Mouse (Mus musculus) embryonic facial prominence, embryonic 11.5 days (tissue): ENCODE results near the gene Uchl5. TPM values are rescaled to one million over a fixed set of nuclear protein-coding genes. Genes with fewer than 3 reads are reported as not detected.

Source experiments
- ATAC-seq: fragments of 200-750 bp; cut with Nextera tagmentation; replicated peaks from 2 replicates; pipeline ENCODE4 v1.8.0; 2017; ENCODE audit warnings: low read depth; ENCODE audit not compliant: insufficient number of reproducible peaks, low FRiP score, low TSS enrichment
- DNase-seq: peaks from one replicate; pipeline ENCODE4 v3.0.0-alpha.2; 2015; ENCODE audit warnings: low spot score
- H3K27ac ChIP-seq: fragments of 300-500 bp; sonication (generic); replicated peaks from 2 replicates; pipeline ENCODE4 v1.5.1; 2014; ENCODE audit warnings: mild to moderate bottlenecking, low read depth, low read length, control low read depth
- H3K27me3 ChIP-seq: fragments of 300-500 bp; sonication (generic); 2 replicates; pipeline ENCODE4 v1.6.1; 2014; ENCODE audit warnings: mild to moderate bottlenecking, low read length, moderate library complexity, mixed read lengths; ENCODE audit not compliant: control insufficient read depth, insufficient read depth
- H3K36me3 ChIP-seq: fragments of 300-500 bp; sonication (generic); replicated peaks from 2 replicates; pipeline ENCODE4 v1.6.1; 2014; ENCODE audit warnings: low read depth, mild to moderate bottlenecking, low read length, moderate library complexity, mixed read lengths; ENCODE audit not compliant: control insufficient read depth, insufficient read depth
- H3K4me1 ChIP-seq: fragments of 300-500 bp; sonication (generic); 2 replicates; pipeline ENCODE4 v1.6.1; 2014; ENCODE audit warnings: low read length, mixed read lengths; ENCODE audit not compliant: control insufficient read depth, insufficient read depth
- H3K4me2 ChIP-seq: fragments of 300-500 bp; sonication (generic); 2 replicates; pipeline ENCODE4 v1.6.1; 2014; ENCODE audit warnings: low read depth, mild to moderate bottlenecking, control low read depth, low read length, moderate library complexity
- H3K4me3 ChIP-seq: fragments of 300-500 bp; sonication (generic); 2 replicates; pipeline ENCODE4 v1.5.1; 2014; ENCODE audit warnings: low read depth, low read length, control low read depth
- H3K9ac ChIP-seq: fragments of 300-500 bp; sonication (generic); replicated peaks from 2 replicates; pipeline ENCODE4 v1.6.1; 2014; ENCODE audit warnings: mild to moderate bottlenecking, control low read depth, low read length
- H3K9me3 ChIP-seq: fragments of 300-500 bp; sonication (generic); replicated peaks from 2 replicates; pipeline ENCODE4 v1.6.1; 2016; ENCODE audit warnings: mild to moderate bottlenecking, low read length, inconsistent platforms, mixed read lengths; ENCODE audit not compliant: control insufficient read depth
- WGBS: fragments of 180-500 bp; shearing (Covaris S2); extraction: QIAGEN DNeasy Blood & Tissue Kit; methylation state at CpG from one replicate; pipeline ENCODE4 v1.1.7; 2014; 5-methylcytosine and 5-hydroxymethylcytosine counted together
- polyA plus RNA-seq: library from polyadenylated mRNA; unstranded; fragments of >200 nt; fragmentation: Nextera tagmentation; extraction: Ambion mirVana; gene quantifications from 2 replicates; pipeline ENCODE4 v1.2.1, GENCODE M21; 2014

The Uchl5 gene
- polyA plus RNA-seq, 1 experiment from 2014 or later = 90.2 TPM

DNA sequence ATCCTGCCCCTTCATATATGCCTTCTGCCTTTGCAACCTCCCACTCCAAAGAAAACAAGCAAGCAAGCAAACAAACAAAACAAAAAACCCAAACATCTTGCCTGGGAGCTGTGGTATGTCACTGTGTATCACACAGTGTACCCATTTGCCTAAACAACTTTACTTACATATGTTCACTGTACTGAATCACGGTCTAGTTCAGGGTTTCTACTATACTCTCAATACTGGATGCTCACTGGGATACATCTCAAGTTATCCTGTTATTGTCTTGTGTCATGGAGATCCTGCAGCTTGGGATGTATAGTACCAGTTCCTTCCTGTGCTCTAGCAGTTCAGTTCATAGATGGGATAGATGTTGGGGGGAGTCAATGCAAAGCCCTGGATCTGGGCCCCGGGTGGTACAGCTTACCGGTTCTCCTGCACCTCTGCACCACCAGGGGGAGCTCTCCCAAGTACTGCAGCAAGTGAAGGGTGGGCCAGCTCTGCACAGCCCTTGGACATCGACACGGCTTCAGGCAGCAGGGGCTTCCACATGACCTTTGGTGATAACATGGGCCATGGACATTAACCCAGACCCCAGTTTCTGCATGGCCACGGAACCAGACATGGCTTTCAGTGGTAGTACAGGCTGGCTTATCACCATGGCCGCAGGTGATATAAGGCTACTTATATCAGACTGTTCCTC is 36.7 kb downstream of the Uchl5 start:
- no peaks in the 10 kb centered on the region for H3K4me1 ChIP-seq
- H3K9ac ChIP-seq = no peak overlapping the region
- no peak overlapping the region for H3K4me2 ChIP-seq
- H3K9me3 ChIP-seq = no peaks in the 10 kb centered on the region
- no peak overlapping the region for H3K27ac ChIP-seq
- no peak overlapping the region for H3K4me3 ChIP-seq
- no peaks in the 10 kb centered on the region for H3K27me3 ChIP-seq
- H3K36me3 ChIP-seq = no peaks in the 10 kb centered on the region
- peak; percentile 79 for DNase-seq
- ATAC-seq = peak; percentile 92
- 45% methylated on average over 7 of the region's 7 CpGs for WGBS

DNA sequence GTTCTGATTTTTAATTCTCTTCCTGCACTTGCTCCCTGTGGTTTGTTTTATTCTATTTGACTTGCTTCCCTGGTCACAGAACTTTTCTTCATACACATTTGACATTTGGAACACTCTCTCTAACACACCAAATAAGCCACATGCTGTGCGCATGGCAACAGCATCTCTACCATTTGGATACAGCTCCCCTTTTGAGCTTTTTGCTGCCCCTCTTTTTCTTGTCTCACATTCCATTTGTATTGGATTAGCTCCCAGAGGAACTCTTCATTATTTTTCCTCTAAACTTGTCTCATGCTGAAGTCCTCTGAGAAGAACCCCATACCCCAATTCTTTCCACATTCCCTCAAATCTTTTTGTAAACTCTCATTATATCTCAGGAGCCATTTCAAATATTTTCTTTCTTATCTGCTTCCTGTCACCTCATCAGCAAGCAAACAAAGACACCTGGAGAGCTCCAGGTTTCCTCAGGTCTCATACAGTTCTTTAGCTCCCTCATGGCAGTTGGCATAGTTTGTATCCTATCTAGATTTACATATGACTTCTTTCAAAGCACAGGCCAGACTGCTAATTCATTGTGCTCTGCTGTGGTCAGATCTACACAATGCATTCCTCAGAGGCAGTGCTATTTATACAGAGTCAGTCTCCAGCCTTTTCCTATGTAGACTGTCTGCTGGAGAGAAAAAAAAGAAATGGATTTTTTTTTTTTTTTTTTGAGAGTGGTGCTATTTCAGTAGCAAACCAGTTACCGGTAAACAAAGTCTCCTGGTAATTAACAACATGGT is 43.2 kb downstream of the Uchl5 start:
- Histone ChIP-seq H3K9me3 (no peaks in the 10 kb centered on the region), H3K4me2 (no peak overlapping the region), H3K4me1 (no peaks in the 10 kb centered on the region), H3K4me3 (no peak overlapping the region), H3K27ac (no peak overlapping the region), H3K9ac (no peak overlapping the region), H3K27me3 (no peaks in the 10 kb centered on the region), H3K36me3 (no peaks in the 10 kb centered on the region)
- 79% methylated on average over 2 of the region's 2 CpGs for WGBS
- ATAC-seq (peak; percentile 83; the same call in 1 of the 2 replicates), DNase-seq (no peak)

DNA sequence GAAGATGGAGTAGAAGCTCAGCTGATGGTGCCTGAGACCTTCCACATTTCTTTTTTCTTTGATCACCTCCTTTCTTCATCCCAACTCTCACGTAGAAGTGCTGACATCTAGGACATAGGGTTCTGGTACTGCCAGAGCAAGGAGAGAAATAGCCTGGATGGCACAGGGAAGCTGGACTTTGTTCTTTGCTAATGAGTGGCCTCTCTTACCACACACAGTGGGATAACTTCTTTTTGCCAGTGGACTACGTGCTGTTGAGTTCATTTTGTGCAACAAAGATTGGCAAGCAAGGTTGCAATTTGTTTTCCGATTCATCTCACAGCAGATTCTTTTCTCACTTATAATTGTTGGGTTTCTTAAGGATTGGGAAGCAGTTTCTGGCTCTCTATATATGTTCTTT is 45.6 kb downstream of the Uchl5 start:
- Histone ChIP-seq H3K4me2 (no peak overlapping the region), H3K9ac (no peak overlapping the region), H3K27me3 (no peaks in the 10 kb centered on the region), H3K27ac (no peak overlapping the region), H3K9me3 (no peaks in the 10 kb centered on the region), H3K4me3 (no peak overlapping the region), H3K4me1 (no peaks in the 10 kb centered on the region), H3K36me3 (no peaks in the 10 kb centered on the region)
- DNase-seq = no peak
- WGBS = 88% methylated on average over 3 of the region's 3 CpGs
- ATAC-seq = no peak

DNA sequence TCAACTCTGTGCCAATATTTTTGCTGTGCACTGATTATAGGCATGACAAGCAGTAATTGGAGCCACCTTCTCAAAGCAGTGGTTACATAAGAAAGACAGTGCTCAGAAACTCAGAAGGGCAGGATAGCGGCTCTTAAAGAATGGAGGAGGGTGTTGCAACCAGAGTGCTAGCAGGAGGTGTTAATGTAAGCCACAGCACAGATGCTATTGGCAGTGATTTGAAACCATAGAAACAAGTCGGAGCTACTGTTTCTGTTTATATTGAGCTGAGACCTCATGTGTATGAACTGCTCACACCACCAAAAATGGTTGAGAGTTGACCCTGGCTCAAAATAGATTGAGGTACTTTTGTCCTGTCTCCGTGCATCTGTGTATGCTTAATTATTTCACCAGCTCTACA is 53.6 kb downstream of the Uchl5 start:
- no peak for ATAC-seq
- no peak overlapping the region for H3K4me3 ChIP-seq
- no peaks in the 10 kb centered on the region for H3K36me3 ChIP-seq
- no peak overlapping the region for H3K4me2 ChIP-seq
- H3K9ac ChIP-seq = no peak overlapping the region
- DNase-seq = no peak
- WGBS = 80% methylated on average over 3 of the region's 3 CpGs
- H3K27me3 ChIP-seq = no peaks in the 10 kb centered on the region
- no peaks in the 10 kb centered on the region for H3K4me1 ChIP-seq
- H3K9me3 ChIP-seq = no peaks in the 10 kb centered on the region
- no peak overlapping the region for H3K27ac ChIP-seq

DNA sequence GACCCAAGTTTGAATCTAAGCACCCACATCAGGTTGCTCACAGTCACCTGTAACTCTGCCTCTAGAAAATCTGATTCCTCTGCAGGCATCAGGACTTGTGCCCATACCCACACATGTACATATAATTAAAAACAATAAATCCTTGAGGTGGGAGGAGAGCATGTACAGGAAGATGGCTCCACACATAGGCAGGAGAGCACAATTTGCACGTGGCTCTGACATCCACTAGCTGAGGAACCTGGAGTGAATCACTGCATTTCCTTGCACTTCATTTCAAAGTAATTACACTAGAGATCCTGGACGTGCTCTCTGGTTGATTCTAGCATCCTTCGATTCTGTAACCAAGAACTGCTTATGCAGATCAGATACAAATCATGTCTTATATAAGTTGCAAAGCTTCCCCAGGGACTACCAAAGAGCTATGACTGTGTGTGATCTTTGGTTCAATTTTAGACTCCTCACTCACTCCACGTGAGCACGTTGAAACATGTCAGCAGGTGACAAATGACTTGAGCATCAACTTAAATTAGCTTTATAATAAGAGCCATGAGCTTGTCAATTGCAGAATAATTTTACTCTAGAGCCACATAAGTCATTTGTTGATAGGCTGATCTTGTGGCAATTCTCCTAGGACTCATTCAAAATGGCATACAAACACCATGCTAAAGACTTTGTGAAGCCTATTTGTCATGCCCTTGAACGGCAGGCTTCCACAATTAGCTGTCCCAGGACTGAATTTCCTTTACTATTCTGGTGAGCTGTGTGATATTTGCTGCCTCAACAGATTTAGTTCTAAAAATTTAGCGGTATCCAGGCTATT is 59.5 kb downstream of the Uchl5 start:
- Histone ChIP-seq H3K4me2 (no peak overlapping the region), H3K4me1 (no peaks in the 10 kb centered on the region), H3K4me3 (no peak overlapping the region), H3K27me3 (no peaks in the 10 kb centered on the region), H3K9me3 (no peaks in the 10 kb centered on the region), H3K27ac (no peak overlapping the region), H3K36me3 (no peaks in the 10 kb centered on the region), H3K9ac (no peak overlapping the region)
- 63% methylated on average over 7 of the region's 7 CpGs for WGBS
- no peak for DNase-seq
- no peak for ATAC-seq

DNA sequence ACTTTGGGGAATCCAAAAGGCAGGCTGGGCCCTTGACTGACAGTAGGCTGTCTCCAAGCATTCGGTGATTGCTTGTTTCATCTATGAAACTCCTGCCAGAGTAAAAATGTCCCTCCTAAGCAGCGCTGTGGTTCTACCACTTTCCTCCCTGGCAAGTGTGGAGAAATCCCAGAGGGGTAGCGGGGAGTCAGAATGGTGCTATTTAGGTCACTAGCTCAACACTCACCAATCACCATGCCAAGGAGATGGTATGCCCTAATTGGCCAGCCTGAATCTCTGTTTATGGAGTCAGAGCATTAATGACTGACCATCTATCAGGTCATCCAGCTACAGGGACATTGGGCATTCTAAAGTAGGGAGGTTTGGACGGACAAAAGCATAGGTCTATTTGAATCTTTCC is 60.6 kb downstream of the Uchl5 start:
- ATAC-seq (no peak), DNase-seq (no peak)
- Histone ChIP-seq H3K27ac (no peak overlapping the region), H3K9me3 (no peaks in the 10 kb centered on the region), H3K27me3 (no peaks in the 10 kb centered on the region), H3K4me1 (no peaks in the 10 kb centered on the region), H3K4me2 (no peak overlapping the region), H3K36me3 (no peaks in the 10 kb centered on the region), H3K4me3 (no peak overlapping the region), H3K9ac (no peak overlapping the region)
- WGBS = 95% methylated on average over 4 of the region's 4 CpGs

DNA sequence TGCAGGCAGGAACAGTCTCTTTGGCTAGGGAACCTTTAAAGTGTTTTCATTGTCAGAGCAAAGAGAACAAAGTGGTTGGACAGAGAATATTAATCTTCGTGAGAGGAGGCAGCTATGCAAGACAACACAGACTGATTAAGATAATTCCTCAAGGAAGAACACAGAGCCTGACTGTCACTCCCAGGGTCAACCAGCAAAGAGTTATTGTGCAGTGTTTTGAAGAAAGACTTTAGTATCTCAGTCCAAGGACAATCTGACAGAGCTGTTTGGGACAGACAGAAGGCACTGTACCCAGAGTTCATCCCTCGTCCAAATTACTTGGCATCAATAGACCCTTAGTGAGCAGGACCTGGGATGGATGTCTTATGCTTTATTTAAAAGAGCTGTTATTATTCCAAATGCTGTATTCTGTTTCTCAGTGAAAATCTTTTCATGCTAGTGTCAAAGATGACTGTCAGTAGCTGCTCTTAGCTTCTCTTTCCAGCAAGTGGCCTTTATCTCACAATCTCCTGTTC is 61.9 kb downstream of the Uchl5 start:
- Histone ChIP-seq H3K9ac (no peak overlapping the region), H3K27me3 (no peaks in the 10 kb centered on the region), H3K4me3 (no peak overlapping the region), H3K36me3 (no peaks in the 10 kb centered on the region), H3K4me2 (no peak overlapping the region), H3K27ac (no peak overlapping the region), H3K9me3 (no peaks in the 10 kb centered on the region), H3K4me1 (no peaks in the 10 kb centered on the region)
- ATAC-seq (no peak), DNase-seq (no peak)
- 63% methylated on average over 2 of the region's 2 CpGs for WGBS
